Mouse (Mus musculus) c-Kit-positive CD71-positive TER-119-positive erythroid progenitor cells, embryonic 14.5 days (primary cell): ENCODE measurements around the gene Csnk1g2.

Experiments used
- DNase-seq: peaks from one replicate; pipeline ENCODE4 v3.0.0-alpha.2; 2013; ENCODE audit warnings: low spot score

Csnk1g2 gene

DNA sequence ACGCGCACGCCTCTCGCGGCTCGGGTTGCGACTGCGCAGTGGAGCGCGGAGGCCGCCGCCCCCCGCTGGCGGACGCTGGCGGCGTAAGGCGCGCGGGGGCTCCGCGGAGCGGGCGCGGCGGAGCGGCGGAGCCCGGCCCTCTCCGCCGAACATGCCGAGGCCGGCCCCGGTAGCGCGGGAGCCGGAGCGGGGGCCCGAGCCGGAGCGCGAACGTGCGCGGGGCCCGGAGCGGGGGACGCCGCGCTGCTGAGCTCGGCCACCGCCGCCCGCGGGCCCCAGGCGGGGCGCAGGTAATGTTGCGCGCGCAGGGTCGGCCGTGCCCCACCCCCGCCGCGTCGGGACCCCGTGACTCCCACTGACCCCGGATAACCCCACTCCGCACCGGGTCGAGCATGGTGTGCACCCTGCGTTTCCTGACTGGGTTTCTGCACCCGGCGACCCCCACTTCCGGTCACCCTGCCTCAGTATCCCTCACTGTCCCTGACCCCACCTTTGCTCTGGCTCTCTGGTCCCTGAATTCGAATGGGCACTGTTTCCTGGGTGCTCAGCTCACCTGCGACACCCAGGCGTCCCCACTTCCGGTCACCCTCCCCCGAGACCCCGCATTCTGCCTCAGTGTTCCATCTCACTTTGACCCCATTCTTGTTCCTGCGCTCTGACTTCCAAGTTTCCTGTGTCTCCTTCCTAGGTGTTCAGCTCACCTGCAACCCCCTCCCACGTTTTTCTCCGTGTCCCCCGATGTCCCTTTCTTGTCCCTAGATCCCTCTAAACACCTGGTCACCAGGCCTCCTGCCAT lies at the start of gene Csnk1g2:
Gene Csnk1g2, plus strand, starts transcription at position 178 of the 796 bp plus-strand sequence.
- DNase-seq, result no peak

DNA sequence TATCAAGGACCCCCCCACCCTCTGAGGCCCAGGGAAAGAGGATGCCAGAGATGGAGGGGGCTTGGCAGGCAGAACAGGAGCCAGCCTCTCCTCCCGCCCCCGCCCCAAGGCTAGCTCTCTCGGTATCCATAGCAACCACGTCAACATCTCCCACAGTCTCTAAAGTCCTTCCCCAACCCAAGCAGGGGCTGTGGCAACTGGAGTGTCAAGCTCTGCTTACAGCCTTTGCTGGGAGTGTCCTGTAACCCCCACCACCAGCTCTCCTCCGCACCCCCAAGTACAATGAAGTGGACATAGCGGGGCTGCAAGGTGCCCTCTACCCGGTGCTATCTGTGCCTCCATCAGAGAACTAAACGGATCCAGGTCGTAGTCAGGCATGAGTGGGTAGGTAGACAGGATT lies 48.7 kb upstream of the Csnk1g2 start:
- no peak for DNase-seq

DNA sequence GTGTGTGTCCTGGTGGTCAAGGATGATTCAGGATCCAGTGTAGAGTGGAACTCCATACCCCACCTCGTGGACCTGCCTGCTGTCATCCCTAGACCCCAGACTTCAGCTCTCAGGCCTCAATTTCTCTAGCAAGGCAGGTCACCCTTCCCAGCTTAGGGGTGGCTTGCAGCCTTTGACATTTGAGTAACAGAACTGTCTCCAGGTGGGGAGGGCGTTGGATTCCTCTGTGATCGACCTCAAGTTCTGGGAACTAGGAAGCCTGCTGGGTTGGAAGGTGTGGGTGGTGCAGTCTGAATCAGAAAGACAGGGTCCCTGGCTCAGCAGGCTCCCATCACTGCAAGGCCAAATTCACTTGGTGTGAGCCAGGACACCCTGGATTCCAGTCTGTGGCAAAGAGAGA lies 47.7 kb upstream of the Csnk1g2 start:
- DNase-seq, result no peak

DNA sequence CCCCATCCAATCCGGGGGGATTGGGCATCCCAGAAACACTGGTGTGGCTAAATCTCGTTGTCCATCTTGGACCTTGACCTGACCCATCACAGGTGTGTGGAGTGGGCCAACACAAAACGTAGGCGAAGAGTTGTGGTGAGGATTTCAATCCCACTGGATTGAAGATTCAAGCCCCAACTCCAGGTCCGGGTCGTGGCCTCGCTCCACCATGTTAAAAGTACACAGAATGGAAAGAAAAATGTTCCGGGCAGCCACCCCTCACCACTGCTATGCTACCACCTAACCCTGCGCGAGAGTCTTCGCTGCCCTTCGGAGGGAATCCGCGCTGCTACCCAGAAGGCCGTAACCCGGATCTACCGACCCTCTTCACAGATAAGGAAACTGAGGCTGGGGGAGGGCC lies 46.7 kb upstream of the Csnk1g2 start:
- DNase-seq, result no peak

DNA sequence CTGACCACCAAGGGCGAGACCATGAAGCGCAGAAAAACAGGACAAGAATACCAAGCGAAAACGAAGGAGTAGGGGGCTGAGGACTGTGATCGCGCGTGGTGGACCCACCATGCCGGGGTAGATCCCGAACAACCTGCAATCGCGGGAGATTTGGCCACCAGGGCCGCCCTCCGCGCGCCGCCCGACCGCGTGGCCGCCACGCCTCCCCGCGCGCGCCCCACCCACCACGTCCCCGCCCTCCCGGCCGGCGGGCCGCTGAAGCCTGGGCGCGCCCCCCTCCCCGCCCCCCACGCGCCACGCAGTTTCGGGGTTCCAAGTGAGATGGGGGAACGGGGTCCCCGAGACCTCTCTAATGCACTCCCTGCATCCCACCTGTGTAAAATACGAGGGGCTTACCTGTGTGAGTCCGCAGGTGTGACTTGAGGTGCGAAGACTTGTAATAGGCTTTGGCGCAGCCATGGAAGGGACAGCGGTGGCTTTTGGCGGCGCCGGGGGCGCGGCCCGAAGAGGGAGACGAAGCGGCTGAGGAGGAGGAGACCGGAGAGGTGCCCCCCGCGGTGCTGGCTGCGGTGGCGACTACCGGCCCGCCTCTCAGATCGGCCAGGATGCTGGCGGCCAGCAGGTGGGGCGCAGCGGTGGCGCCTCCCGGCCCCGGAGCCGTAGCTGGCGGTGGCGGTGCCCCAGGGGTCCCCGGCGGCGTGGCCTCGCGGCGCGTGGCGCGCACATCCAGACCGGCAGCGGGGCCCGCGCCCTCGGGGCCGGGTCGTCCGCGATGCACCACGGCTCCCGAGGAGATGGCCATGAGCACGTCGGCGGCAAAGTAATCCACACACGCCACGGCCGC lies 46.1 kb upstream of the Csnk1g2 start:
- DNase-seq, result no peak

DNA sequence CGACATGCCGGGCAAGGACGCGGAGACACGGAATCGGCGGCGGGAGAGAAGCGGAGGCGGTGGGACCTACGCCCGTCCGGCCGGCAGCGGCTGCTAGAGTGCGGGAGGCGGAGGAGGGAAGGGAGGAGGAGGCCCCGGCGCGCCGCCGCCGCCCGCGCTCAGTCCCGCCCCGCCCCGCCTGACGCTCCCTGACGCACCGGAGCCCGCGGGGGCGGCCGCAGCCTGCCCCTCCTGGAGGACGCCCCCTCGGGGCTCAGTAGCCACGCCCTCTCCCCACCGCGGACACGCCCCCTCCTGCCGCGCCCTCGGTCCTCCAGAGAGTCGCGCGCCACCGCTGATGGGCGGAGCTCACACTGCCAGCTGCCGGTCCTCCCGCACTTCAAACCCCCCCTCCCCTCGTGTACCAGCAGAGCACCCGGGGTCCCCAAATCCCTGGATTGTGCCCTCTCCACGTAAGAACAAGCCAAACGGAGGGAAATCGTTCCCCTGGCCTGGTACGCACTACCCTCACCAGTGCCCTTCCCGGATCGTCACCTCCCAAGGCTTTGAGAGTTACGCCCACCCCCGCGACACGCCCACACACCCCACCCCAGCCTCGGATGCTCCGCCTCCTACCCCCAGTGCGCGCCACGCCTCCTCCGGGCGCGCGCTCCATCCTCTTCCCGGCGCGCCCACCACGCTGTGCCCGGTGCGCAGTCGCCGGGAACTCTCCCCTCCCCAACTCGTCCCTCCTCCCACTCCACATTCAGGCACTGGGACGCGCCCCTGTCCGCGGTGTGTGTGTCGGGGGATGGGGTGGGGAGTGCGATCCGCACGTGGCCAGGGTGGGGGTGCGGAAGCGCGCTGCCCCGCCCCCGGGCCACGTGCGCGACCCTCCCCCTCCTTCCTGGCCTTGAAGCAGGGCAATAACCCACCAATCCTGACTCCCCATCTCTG lies 45.2 kb upstream of the Csnk1g2 start, which contains the start of gene Klf16:
Gene Klf16, minus strand, starts transcription at position 127 of the 936 bp plus-strand sequence.
- peak; percentile 98 for DNase-seq

DNA sequence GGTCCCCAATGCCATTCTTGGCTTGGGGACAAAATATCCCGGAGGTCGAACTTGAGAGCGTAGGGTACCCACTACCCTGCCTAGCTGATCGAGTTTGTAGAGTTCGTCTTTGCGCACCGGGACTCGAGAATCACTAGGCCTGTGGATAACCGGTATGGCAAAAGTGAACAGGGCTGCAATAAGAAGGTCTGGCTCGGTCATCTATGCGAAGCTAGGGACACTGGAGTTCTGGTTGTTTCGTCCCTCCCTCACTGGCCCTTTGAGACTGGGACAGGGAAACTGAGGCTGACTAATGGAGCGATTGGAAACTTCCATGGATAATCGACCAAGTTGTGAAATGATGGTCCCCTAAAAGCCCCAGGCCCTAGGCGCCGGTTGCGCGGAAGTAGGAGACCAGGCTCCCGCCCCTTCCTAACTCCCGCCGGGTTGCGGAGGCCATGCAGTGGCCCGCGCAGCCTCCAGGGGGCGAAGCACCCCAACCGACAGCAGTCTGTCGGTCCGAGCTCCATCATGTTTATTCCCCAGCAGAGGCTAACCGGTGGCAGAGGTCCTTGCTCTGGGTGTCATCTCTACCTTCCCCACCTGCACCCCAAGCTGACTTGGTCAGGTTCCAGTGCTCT lies 44.4 kb upstream of the Csnk1g2 start:
- peak; percentile 87 for DNase-seq

DNA sequence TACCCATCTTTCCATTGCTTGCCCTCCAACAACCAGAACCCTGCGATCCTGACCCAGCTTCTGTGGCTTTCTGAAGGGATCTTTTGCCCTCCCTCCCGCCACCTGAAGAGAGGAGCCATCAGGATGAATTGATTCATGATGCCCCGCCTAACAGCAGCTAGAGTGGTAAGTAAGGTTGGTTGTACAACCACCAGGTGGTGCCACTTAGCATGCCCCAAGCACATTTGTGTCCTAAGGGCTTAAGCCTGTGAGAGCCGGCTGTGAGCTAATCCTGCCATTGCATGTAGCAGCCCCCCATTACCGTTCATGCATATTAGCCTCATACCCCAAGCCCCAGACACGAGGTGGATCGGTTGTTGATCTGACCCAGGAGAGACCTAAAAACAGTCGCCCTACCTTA lies 43.7 kb upstream of the Csnk1g2 start:
- DNase-seq, result peak; percentile 91

DNA sequence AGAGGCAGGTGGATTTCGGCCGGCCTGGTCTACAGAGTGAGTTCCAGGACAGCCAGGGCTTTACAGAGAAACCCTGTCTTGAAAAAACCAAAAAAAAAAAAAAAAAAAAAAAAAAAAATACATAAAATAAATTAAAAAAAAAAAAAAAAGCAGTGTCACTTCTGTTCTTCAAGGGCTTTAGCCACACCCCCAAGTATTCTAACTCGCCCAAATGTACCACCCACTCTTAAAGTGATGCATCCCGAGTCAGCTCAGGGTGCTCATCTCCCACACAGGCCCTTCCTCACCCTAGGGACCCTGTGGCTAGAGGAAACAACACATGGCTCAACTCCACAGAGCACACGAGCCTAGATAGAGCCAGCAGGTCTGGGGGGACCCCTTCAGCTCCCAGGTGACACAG lies 39.6 kb upstream of the Csnk1g2 start:
- no peak for DNase-seq

DNA sequence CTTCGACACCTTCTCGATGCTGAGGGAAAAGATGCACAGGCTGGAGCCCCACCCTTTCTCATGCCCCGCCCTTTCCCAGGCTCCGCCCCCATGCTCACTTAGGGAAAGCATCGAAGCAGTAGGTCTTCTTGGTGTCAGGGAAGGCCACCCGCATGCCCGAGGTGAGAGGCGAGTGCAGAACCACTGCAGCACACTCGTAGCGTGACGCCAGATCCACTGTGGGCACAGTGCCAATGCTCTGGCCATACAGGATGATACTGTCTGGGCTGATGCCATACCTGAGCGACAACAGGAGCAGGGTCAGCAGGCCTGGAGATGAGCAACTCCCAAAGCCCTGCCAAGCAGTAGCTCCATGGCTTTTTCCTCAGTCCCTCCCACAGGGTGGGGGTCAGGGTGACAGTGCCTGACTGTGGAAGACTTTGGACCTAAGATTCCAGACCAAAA lies 38.6 kb upstream of the Csnk1g2 start:
- peak; percentile 28 for DNase-seq

DNA sequence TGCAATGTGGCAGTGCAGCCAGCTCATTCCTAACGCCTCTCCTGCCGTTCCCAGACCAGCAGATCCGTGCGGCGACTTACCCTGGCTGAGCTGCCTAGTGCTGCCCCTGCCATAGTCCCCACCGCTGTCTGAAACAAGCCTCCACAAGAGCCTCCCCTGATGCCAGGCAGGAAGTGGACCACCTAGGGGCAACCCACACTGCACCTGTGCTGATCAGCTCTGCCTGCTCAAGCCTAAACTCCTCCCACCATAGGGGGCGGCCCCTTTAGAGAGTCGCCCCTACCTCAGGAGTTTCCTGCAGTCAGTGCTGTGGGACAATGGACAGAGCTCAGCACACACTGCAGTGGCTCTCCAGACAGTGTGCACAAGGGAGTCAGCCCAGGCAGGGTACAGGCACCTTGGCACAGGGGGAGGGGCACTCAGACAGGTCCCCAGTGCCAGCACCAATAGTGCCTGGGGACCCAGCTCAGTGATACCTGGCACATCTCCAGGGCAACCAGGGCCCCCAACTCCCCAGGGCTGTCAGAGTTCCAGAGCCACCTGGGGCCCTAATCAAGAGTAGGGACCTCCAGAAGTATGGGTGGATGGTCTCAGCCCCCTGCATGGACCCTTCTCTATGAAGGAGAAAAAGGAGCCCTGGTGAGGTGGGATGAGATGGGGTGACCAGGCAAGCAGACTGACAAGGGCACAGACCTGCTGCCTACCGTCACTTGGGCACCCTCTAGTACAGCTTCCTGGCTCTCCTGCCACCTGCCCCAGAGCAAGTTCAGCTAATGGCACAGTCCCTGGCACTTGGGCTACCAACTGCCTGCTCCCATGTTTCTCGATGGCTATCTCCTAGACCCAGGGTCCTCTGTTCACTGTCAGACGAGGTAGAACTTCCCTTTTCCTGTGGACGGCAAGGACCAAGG lies 37.7 kb upstream of the Csnk1g2 start:
- no peak for DNase-seq

DNA sequence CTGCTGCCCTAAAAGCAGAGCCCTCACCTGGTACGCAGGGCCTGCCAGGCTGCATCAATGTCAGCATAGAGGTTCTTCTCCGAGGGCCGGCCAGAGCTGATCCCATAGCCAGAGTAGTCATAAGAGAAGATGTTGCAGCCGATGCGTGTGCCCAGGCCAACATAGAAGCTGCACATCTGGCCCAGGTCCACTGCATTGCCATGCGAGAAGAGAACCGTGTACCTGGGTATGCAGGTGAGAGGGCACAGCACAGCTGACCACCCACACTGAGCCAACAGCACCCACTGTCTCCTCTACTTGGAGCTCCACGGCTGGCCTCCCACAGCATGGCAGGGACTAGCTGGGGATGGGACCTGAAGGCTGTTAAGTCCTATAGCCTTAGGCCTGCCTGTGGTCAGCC lies 37.1 kb upstream of the Csnk1g2 start:
- DNase-seq, result no peak

DNA sequence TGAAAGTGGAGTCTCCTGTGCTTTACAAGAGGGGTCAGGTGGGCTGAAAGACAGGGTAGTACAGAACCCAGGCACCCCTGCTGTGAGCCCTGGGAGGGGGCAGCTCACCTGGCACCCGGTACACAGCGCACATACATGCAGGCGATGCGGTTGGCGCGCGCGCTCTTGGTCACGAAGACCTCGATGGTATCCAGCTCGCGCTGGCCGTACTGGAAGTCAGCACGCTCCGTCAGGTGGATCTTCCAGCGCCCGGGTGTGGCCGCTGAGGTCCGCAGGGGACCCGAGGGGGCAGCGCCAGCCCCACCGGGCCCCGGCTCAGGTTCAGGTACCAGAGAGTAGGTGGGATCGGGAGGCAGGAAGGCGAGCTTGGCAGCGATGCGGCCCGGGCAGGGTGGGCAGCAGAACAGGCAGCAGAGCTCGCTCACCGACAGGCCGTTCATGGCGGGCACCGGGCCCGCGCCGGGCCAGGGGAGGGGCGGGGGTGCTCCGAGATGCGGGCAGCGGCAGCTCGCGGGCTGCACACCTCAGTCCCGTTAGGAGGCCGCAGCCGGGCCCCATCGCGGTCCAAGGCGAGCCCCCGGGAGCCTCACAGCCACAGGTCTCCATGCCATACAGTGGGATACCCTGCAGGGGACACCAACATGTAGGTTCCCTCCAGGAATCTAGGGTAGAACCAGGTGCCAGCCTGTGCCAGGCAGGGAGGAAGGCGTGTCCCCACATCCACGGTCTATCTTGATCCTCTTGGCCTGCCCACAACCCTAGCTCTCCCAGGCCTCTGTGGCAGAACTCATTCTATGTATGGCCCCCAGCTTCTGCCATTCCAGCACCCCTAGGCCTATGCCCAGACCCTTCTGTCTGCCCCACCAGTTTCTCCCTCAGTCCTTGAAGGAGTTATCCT lies 36.0 kb upstream of the Csnk1g2 start:
- DNase-seq, result no peak

DNA sequence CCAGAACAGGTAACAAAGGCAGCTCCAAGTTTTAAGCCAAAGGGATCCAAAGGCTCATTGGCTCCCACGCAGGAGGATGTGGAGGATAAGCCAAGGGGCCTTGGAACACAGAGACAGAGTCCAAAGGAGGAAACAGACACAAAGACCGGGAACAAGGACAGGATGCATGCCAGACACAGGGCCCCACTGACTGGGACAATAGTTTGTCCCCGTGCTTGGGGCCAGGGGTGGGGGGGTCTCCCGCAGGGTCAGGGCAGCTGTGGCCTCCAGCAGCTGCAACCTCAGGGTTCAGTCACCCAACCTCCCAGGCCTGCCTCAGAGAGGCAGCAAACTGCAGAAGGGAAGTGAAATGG lies 35.4 kb upstream of the Csnk1g2 start:
- no peak for DNase-seq

DNA sequence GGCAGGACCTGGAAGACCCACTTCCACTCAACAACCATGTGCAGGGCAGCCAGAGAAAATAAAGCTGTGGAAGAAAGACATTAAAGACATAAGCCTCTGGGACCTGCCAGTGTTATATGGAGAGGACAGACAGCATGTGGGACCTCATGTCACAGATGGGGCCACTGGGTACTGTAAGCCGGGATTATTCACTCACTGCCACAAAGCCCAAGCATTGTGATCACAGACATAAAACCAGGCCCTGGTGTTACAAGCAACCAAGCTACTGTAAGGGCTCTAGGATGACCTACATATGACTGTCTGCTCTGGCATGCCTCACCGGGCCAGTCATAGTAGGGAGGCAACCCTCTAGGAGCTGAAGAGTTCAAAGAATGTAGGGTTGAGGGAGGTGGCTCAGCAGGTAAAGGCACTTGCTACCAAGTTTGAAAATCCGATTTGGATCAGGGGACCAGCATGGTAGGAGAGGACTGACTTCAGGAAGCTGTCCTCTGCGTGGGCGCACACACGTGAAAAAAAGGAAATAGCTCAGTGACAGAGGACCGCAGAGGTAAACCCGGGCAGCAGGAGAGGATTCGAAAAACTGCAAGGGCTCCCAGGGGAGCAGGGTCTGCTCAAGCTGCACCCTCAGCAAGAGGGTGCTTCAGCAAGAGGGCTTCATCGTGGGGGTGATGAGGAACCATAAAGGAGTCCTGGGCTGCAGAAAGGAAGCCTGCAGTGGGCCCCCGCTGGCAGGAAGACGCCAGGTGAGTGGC lies 33.3 kb upstream of the Csnk1g2 start:
- peak; percentile 21 for DNase-seq

DNA sequence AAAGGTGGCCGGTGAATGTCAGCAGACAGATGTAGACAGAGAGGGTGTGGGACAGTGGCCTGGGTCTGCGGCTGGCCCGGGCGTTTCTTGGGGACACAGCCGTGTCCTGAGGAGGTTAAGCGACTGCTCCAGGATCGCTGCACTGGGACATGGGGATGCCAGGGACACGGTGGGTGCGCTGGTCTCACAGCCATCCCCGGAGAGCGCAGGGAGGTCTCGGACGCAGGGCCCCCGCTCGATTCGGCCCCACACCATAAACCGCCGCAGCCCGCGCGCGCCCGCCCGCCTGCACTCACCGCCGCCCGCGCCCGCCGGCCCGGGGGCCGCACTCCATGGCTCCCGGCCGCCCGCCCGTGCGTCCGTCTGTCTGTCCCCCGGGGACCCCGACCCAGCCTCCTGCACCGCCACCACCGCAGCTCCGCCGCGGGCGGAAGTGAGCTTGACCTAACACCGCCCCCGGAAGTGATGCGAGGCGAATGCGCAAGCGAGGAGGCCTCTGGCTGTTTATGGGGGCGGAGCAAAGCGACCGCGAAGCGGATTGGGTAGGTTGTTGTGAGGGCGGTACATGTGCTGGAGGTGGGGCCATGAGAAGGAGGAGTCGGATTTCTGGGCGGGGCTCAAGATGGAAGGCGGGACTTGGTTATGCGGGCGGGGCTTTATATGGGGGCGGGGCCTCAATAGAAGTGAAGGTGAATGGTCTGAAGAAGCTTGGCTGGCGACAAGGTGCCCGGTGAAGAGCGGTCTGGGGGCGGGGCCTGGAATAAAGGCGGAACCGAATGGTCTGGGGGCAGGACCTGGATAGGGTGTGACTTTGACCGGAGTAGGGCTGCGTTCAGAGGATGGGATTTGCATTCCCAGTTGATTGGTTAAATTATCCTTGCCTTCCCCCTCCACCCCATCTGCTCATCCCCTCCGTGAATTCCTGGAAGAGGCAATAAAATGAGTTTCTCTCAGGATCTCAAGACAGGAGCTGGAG lies 32.5 kb upstream of the Csnk1g2 start, which contains the start of gene Abhd17a:
Gene Abhd17a, minus strand, starts transcription at position 463 of the 976 bp plus-strand sequence.
- peak; percentile 98 for DNase-seq

DNA sequence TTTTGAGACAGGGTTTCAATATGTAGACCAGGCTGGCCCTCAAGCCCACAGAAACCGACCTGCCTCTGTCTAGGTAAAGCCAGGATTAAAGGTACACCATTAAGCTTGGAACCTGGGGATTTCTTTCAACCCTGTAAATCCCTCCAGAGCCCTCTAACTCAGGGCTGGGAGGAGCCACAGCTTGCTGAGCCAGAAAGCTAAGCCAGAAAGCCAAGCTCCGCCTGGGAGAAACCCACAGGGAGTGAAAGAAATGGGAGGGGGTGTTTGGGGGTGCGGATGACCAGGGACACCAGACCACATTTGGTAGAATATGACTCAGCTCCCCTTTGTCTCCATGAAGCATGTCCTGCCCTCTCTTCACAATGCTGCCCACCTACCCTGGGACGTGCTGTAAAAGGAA lies 26.3 kb upstream of the Csnk1g2 start:
- no peak for DNase-seq
